Mouse (Mus musculus) midbrain, embryonic 14.5 days (tissue): ENCODE data around the gene Vps37d. TPM values are rescaled to one million over a fixed set of nuclear protein-coding genes. Genes with fewer than 3 reads are reported as not detected.

ENCODE experiments used
- ATAC-seq: fragments of 200-750 bp; cut with Nextera tagmentation; 2 replicates; pipeline ENCODE4 v1.8.0; 2017; ENCODE audit warnings: moderate number of reproducible peaks, moderate library complexity; ENCODE audit not compliant: low FRiP score, low TSS enrichment
- DNase-seq: peaks from one replicate; pipeline ENCODE4 v3.0.0-alpha.2; 2015
- H3K27ac ChIP-seq: fragments of 300-500 bp; sonication (generic); replicated peaks from 2 replicates; pipeline ENCODE4 v1.5.1; 2014; ENCODE audit warnings: mild to moderate bottlenecking, low read depth, low read length, moderate library complexity
- H3K27me3 ChIP-seq: fragments of 300-500 bp; sonication (generic); 2 replicates; pipeline ENCODE4 v1.6.1; 2014; ENCODE audit warnings: low read length, control low read depth, mixed read lengths; ENCODE audit not compliant: control insufficient read depth, insufficient read depth
- H3K36me3 ChIP-seq: fragments of 300-500 bp; sonication (generic); 2 replicates; pipeline ENCODE4 v1.6.1; 2014; ENCODE audit warnings: low read length, control low read depth; ENCODE audit not compliant: control insufficient read depth, insufficient read depth
- H3K4me1 ChIP-seq: fragments of 300-500 bp; sonication (generic); 2 replicates; pipeline ENCODE4 v1.6.1; 2014; ENCODE audit warnings: mild to moderate bottlenecking, antibody characterized with exemption, low read length, control low read depth; ENCODE audit not compliant: control insufficient read depth, insufficient read depth
- H3K4me2 ChIP-seq: fragments of 300-500 bp; sonication (generic); 2 replicates; pipeline ENCODE4 v1.6.1; 2014; ENCODE audit warnings: mild to moderate bottlenecking, low read length, moderate library complexity
- H3K4me3 ChIP-seq: fragments of 300-500 bp; sonication (generic); replicated peaks from 2 replicates; pipeline ENCODE4 v1.5.1; 2014; ENCODE audit warnings: low read depth, low read length
- H3K9ac ChIP-seq: fragments of 300-500 bp; sonication (generic); replicated peaks from 2 replicates; pipeline ENCODE4 v1.6.1; 2014; ENCODE audit warnings: mild to moderate bottlenecking, low read length, moderate library complexity
- H3K9me3 ChIP-seq: fragments of 300-500 bp; sonication (generic); 2 replicates; pipeline ENCODE4 v1.6.1; 2016; ENCODE audit warnings: low read length, control low read depth, mixed read lengths; ENCODE audit not compliant: control insufficient read depth
- WGBS: fragments of 180-500 bp; shearing (Covaris S2); extraction: QIAGEN DNeasy Blood & Tissue Kit; methylation state at CpG from one replicate; pipeline ENCODE4 v1.1.7; 2014; 5-methylcytosine and 5-hydroxymethylcytosine counted together
- polyA plus RNA-seq: library from polyadenylated mRNA; unstranded; fragments of >200 nt; fragmentation: Nextera tagmentation; extraction: Ambion mirVana; gene quantifications from 2 replicates; pipeline ENCODE4 v1.2.1, GENCODE M21; 2014

Gene Vps37d
- polyA plus RNA-seq, 1 experiment from 2014 or later, result 33.4 TPM

DNA sequence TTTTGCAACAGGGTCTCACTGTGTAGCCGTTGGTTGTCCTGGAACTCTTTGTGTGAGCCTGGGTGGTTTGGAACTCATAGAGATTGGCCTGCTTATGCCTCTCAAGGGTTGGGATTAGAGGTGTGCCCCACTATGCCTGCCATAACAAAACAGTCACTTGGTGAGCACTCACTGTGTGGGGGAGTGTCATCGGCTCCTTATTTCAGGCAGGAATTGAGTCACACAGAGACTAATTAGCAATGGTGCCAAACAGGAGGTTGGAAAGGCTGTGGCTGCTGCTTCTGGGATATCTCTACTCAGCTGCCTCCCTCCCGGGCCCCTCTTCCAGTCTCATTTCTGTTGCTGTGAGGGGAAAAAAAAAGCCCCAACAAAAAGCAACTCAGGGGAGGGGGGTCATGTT lies 33.5 kb downstream of the Vps37d start:
- Histone ChIP-seq H3K27ac (no peak overlapping the region), H3K9ac (no peak overlapping the region), H3K9me3 (no peaks in the 10 kb centered on the region), H3K4me2 (no peak overlapping the region), H3K4me1 (no peaks in the 10 kb centered on the region), H3K36me3 (peaks cover 21% of the 10 kb centered on the region; the same call in 1 of the 2 replicates), H3K27me3 (no peaks in the 10 kb centered on the region), H3K4me3 (no peak overlapping the region)
- WGBS, result 93% methylated on average over 3 of the region's 3 CpGs
- no peak for ATAC-seq
- no peak for DNase-seq

DNA sequence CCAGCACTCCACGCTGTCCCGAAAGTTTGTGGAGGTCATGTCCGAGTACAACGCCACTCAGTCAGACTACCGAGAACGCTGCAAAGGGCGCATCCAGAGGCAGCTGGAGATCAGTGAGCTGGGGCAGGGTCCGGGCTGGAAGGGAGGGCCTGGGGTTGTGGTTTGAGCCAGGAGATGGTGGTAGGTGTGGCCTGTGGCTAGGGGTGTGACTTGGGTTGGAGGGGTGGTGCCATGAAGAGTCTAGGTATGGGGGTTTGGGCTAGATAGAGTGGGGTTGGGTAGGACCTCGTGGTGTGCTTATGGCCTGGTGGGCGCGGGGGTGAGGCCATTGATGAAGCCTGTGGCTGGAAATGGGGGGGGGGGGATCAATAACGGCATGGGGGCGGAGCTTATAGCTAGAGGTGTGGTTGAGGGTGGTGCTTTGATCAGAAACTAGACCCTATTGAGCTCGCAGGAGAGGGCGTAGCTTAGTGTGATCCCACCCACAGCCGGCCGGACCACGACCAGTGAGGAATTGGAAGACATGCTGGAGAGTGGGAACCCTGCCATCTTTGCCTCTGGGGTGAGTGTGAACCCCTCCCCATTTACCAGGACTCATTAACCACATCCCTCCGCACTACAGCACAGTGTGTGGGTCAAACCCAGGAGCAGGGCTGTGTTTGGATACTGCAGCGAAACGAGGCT lies 35.8 kb downstream of the Vps37d start:
- no peak for DNase-seq
- no peaks in the 10 kb centered on the region for H3K9me3 ChIP-seq
- no peak overlapping the region for H3K27ac ChIP-seq
- H3K4me3 ChIP-seq, result no peak overlapping the region
- no peak overlapping the region for H3K4me2 ChIP-seq
- ATAC-seq, result no peak
- peaks cover 21% of the 10 kb centered on the region for H3K36me3 ChIP-seq
- H3K9ac ChIP-seq, result no peak overlapping the region
- no peaks in the 10 kb centered on the region for H3K4me1 ChIP-seq
- 25% methylated on average over 21 of the region's 21 CpGs for WGBS
- no peaks in the 10 kb centered on the region for H3K27me3 ChIP-seq

DNA sequence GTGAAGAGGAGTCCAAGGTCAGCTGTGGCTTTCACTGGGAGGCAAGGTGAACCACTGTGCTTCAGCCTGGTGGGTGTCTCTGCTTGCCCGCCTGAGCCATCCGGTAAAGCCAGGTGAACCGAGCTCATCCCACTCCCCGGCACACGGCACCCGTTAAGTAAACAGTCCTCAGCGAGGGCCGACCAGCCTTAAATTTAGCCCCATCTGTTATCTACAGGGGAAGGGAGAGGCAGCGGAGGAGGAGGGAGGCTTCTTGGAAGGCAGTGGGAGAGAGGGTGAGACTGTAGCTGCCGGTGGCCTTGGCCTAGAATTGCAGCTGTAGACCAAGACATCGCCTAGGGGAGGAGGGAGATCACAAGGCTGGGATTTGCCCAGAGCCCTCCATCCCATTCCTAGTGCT lies 37.3 kb downstream of the Vps37d start:
- no peak for DNase-seq
- Histone ChIP-seq H3K27me3 (no peaks in the 10 kb centered on the region), H3K4me3 (no peak overlapping the region), H3K27ac (no peak overlapping the region), H3K9me3 (no peaks in the 10 kb centered on the region), H3K4me1 (no peaks in the 10 kb centered on the region), H3K4me2 (no peak overlapping the region), H3K36me3 (peaks cover 17% of the 10 kb centered on the region), H3K9ac (no peak overlapping the region)
- no peak for ATAC-seq
- WGBS, result 89% methylated on average over 11 of the region's 11 CpGs

DNA sequence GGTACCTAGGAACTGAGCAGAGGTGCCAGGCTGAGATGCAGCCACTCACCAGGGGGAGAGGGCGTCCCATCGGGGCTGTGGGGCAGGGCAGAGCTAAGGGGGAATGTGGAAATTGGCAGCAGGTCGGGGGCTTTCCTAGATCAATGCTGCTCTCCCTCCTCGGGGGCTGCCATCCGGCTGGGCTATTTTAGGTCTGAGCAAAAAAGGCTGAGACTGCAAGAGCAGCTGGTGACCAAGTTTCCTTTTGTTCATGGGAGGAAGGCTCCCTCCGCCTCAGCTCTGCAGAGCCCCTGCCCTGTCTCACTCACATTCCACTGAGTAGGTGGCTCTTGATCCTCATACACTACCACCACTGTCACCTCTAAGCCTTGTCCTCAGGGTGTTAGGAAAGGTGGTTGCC lies 38.0 kb downstream of the Vps37d start:
- H3K36me3 ChIP-seq, result peaks cover 13% of the 10 kb centered on the region; the same call in 1 of the 2 replicates
- H3K9me3 ChIP-seq, result no peaks in the 10 kb centered on the region
- no peak overlapping the region for H3K4me3 ChIP-seq
- H3K4me2 ChIP-seq, result no peak overlapping the region
- no peak for DNase-seq
- H3K4me1 ChIP-seq, result no peaks in the 10 kb centered on the region
- no peak overlapping the region for H3K27ac ChIP-seq
- no peak for ATAC-seq
- no peak overlapping the region for H3K9ac ChIP-seq
- 49% methylated on average over 6 of the region's 6 CpGs for WGBS
- no peaks in the 10 kb centered on the region for H3K27me3 ChIP-seq

DNA sequence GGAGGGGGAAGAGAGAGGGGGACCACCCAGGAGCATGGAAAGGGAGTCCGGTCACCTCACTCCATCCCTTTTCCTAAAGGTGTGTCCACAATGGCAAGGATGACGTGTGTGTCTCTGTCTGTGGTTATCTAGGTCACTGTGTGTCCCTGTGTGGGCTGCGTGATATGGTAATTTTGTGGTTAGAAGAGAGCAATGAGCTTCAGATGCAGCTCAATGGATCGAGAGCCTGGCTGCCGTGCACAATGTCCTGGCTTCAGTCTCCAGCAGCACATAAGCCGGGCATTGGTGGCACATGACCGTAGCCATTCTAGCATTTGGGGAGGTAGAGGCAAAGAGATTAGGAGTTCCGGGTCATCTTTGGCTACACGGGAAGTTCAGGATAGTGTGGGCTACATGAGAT lies 38.5 kb downstream of the Vps37d start:
- no peaks in the 10 kb centered on the region for H3K27me3 ChIP-seq
- 85% methylated on average over 9 of the region's 9 CpGs for WGBS
- no peak overlapping the region for H3K9ac ChIP-seq
- H3K36me3 ChIP-seq, result peaks cover 13% of the 10 kb centered on the region; the same call in 1 of the 2 replicates
- 0 out of 2 replicates have a peak, but pooled peaks cover 2% of the 10 kb centered on the region for H3K9me3 ChIP-seq
- H3K4me1 ChIP-seq, result no peaks in the 10 kb centered on the region
- no peak overlapping the region for H3K27ac ChIP-seq
- H3K4me3 ChIP-seq, result no peak overlapping the region
- no peak for DNase-seq
- ATAC-seq, result no peak
- H3K4me2 ChIP-seq, result no peak overlapping the region

DNA sequence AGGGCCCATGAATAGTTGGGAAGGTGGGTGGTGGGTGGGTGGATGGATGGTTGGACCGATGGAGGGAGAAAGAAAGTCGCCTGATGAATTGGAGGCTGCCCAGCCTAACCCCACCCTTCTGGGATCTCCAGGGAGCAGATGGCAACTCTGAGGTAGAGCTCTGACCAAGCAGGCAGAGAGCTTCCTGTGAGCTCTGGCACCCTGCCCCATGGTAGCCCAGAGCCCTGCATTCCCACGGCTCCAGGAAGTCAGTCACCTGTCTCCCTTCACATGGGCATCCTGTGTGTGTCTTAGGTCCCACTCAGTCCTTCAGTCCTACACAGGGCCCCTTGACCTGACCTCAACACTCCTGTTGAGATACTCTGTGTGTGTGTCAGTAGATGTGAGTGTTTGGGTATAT lies 40.1 kb downstream of the Vps37d start:
- no peak overlapping the region for H3K9ac ChIP-seq
- ATAC-seq (no peak), DNase-seq (no peak)
- H3K4me2 ChIP-seq, result no peak overlapping the region
- peaks cover 13% of the 10 kb centered on the region; the same call in 1 of the 2 replicates for H3K36me3 ChIP-seq
- H3K9me3 ChIP-seq, result 0 out of 2 replicates have a peak, but pooled peaks cover 2% of the 10 kb centered on the region
- WGBS, result 90% methylated on average over 3 of the region's 3 CpGs
- H3K4me3 ChIP-seq, result no peak overlapping the region
- no peak overlapping the region for H3K27ac ChIP-seq
- H3K4me1 ChIP-seq, result no peaks in the 10 kb centered on the region
- no peaks in the 10 kb centered on the region for H3K27me3 ChIP-seq

DNA sequence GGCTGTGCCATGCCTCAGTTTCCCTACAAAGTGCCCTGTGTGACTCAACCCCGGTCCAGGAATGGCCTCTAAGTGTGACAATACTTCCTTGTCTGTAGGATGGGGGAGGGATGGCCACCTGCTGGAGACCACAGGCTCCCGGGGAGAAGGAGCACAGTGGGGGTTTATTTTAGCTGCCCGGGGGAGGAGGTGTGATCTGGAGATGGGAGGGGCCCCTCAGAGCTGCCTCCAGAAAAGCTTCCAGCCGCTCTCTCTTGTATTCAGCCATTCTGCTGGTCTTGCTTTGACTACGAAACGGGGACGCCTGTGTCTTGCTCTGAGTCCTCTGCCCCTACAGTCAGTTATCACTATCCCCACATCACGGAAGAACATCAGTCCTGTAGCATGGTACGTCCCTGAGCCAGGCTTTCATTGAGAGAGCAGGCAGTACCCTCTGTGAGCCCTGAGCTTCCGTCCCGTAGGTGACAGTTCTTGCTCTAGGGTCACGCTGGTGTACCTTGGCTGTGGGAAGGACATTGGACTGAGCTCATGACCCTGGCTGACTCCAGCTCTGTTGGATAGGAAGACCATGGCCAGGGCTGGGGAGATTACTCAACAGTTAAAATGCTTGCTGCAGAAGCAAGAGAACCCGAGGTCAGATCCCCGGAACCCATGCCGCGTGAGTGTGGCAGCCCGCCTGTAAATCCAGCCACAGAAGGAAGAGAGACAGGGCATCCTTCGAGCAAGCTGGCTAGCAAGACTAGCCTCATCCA lies 42.3 kb downstream of the Vps37d start:
- Histone ChIP-seq H3K4me3 (no peak overlapping the region), H3K36me3 (peaks cover 11% of the 10 kb centered on the region; the same call in 1 of the 2 replicates), H3K4me2 (no peak overlapping the region), H3K27me3 (no peaks in the 10 kb centered on the region), H3K9ac (no peak overlapping the region), H3K4me1 (no peaks in the 10 kb centered on the region), H3K27ac (no peak overlapping the region), H3K9me3 (0 out of 2 replicates have a peak, but pooled peaks cover 2% of the 10 kb centered on the region)
- 62% methylated on average over 18 of the region's 18 CpGs for WGBS
- no peak for DNase-seq
- no peak for ATAC-seq

DNA sequence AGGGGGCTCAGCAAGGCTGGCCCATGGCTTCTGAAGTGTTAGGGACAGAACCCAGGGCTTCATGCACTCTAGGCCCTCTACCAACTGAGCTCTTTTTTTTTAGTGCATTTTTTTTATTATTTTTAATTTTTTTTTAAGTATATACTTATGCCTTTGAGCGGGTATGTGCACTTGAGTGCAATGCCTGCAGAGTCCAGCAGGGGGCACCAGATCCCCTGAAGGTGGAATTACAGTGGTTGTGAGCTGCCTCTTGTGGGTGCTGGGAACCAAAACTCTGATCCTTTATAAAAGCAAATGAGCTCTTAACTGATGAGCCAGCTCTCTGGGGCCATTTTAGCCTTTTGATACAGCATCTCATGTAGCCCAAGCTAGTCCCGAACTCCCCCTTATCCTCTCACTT lies 43.5 kb downstream of the Vps37d start:
- Histone ChIP-seq H3K9me3 (0 out of 2 replicates have a peak, but pooled peaks cover 2% of the 10 kb centered on the region), H3K27ac (no peak overlapping the region), H3K9ac (no peak overlapping the region), H3K4me3 (no peak overlapping the region), H3K36me3 (peaks cover 11% of the 10 kb centered on the region; the same call in 1 of the 2 replicates), H3K27me3 (no peaks in the 10 kb centered on the region), H3K4me2 (no peak overlapping the region), H3K4me1 (no peaks in the 10 kb centered on the region)
- DNase-seq (no peak), ATAC-seq (no peak)
- 97% methylated on average over 2 of the region's 2 CpGs for WGBS
